Mouse (Mus musculus): ENCODE results near the gene Ndufs7.

Gene Ndufs7

DNA sequence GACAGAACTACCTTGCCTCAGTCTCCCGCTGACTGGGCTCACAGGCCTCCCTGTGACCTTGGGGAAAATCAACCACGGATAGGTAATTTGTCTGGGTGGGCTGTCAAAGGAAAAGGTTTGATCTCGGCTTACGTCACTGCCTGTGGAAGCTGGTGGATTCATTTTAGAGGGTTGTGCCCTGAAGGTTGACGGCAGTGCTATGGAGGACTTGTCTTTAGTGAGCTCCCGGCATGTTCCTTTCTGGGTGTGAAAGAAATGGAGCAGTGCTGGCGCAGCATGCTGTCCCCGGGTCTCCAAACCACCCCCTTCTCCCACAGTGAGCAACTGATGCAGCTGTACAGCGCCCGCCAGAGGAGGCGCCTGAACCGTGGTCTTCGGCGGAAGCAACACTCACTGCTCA is 44.4 kb downstream of the Ndufs7 start:
- peak; percentile 52 for DNase-seq (ENCODE audit: low read depth, low spot score)

DNA sequence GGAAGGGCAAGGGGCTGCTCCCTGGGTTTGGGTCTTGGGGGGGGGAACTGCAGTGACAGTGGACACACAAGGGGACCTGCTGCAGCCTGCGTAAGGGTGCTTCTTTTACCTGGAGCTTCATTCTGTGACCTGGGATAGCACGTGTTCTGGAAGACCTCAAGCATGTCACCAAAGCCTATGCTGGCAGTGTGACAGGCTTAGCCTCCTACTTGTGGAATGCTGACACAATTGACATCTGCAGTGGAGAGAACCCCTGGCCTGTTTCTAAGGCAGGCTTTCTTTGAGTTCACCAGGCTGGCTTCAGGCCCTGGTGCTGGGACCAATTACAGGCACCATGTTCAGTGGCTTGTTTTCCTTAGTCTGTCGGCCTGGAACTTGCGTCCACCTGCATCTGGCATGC is 45.4 kb downstream of the Ndufs7 start:
- DNase-seq (ENCODE audit: low read depth, low spot score), result peak; percentile 52

DNA sequence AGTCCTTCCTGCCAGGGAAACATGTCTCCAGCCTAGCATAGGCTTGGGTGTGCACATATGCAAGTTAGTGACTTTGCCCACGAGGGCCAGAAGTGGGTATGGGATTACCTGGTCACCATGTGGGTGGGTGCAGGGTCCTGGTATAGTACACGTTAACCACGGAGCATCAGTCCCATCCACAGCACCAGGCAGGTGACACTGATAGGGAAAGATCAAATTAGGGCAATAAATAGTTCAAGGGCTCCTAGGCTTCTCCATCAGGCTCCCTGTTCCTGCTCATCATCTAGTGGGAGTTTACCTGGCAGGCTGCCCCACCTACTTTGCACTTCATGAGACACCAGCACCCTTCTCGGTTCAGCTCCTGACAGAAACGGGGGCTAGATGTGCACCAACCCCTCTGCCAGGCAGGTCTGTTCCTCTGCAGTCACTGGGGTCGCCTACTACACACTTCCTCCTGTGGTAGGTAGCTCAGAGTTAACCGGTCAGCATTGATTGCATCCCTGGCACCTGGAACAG is 45.9 kb downstream of the Ndufs7 start:
- DNase-seq (ENCODE audit: low read depth, low spot score), result no peak

DNA sequence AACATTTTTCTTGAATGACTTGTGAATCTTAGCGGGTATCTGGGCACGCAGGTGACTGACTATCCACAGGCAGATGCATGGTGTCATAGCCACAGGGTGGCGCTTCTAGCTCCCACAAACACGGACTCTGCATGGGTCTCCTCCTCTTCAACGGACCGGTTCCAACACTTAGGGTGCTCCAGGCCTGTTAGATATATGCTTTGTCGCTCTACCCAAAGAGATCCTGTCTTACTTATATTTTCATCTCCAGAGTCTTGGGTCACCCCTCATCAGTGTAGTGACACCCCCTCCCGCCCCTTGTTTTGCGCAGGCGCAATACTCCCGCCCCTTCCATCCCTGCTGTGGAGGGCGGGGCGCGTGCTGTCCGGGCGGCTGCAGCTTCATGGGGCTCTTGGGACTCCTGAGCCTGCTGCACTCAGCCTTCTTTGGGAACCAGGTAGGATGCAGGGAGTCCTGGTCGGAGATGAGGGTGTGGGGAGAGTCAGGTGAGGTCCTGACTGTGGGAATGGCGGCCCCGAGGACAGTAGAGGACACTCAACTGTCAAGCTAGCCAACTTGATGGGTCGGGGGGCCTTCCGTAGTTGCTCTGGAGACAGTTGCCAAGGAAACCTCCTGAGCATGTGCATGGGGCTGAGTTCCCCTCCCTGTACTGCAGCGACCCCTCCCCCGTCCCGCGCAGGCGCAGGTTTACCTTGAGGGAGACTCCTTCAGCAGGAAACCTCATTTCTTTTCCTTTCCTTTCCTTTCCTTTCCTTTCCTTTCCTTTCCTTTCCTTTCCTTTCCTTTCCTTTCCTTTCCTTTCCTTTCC is 46.9 kb downstream of the Ndufs7 start, which contains the start of gene Apc2:
Apc2 (plus strand) TSS at position 360 of the 808 bp plus-strand sequence.
- peak; percentile 57 for DNase-seq (ENCODE audit: low read depth, low spot score)

DNA sequence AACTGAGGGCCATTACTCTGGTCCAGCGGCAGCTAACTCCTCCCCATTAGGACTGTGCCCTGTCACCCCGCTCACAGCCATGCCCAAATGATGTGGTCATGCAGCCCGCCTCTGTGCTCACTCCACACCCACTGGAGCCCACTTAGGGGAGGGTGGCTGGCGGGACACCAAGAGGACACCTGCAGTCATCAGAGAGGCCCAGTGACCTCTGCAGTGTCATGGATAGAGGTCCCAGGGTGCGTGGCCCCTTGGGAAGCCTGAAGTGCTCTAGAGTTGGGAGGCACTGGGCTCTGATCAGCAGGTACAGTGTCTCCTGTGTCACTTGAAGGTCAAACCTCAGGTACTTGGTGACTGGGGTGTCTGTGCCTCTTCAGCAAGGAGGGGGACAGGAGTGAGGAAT is 47.9 kb downstream of the Ndufs7 start:
- DNase-seq (ENCODE audit: low read depth, low spot score), result no peak

DNA sequence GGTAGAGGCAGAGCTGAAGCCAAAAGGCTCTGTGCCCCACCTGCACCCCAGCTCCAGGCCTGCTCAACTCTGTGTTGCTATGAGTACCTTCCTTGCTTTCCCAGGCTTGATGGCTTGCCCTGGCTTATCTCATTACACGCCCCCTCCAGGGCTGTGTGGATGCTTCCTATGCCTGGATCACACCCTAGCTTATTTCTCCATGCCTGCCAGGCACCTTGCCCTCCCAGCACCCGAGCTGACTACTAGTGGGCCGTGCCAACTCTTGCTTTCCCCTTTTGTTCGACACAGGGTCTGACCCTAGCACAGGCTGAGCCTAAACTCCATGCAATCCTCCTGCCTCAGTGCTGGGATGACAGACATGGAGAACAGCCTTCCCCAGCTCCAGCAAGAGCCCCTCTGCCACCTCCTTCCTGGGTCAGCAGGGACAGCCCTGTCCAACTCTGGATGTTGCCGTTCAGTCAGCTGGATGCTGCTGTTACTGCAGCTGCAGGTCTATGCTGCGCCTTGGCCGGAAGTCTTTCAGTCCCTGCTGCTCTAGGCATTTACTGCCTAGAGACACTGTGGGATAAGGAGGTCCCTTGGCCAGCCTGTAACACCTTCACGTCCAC is 48.7 kb downstream of the Ndufs7 start:
- no peak for DNase-seq (ENCODE audit: low read depth, low spot score)

DNA sequence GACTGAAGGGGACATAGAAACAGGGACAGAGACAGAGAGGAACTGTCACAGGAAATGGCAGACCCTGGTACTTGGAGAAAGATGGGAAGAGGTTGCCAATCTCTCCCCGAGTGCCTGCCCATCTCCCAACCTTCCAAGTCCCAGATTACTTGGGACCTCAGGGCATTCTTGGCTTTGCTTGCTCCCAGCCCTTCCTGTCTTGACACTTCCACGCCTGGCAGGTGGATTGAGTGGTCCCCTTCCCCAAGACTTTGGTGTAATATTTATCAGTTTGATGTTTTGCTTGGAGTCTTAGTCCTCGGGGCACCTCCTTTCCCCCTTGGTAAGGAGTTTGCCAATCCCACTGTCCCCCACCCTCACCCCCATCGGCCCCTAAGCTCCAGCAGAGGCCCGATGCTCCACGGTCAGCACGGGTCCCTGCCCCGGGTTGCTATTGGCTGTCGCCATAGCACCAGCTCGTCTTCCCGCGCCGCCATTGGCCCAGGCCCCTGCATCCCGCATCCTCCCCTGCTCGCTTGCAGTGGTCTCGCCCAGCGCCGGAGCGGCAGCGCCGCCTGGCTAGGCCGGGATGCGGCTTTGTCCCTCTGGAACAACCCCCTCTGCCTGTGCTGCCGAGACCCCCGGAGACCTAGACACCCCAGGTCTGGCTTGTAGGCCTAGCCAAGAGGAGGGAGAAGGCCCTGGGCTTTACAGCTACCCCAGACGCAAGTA is 49.8 kb downstream of the Ndufs7 start:
- DNase-seq (ENCODE audit: low read depth, low spot score), result no peak

DNA sequence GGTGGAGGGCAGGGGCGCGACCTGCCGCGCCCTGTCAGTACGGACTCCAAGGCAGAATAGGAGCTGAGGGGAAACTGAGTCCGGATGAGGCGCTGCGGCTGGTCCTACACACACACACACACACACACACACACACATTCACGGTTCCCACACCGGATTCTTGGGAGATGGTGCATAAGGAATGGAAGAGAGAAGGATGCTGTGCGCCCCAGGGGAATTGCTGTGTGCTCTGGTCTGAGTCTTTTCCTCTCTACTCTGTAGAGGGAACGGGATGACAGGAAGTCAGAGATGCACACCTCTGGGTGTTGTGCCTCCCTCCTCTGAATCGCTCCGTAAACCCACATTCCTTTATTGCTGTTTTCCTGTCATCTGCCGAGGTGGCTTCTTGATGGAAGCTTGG is 50.4 kb downstream of the Ndufs7 start:
- no peak for DNase-seq (ENCODE audit: low read depth, low spot score)

DNA sequence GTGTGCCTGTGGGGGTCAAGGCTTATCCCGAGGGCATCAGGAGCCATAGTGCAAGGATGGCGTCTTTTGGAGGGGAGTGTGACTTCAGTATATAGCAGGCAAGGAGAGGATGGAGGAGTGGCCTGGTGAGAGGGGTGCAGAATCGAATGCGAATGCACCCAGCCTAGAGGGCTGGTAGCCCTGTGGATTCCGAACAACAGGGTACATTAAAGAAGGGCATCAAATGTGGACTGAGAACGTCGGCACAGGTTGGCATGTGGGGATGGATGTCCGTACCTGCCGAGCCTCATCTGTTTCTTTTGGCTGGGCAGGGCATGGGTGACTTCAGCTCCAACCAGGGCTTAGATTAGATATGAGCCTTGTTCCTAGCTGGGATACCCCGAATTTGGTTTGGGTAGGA is 50.9 kb downstream of the Ndufs7 start:
- no peak for DNase-seq (ENCODE audit: low read depth, low spot score)

DNA sequence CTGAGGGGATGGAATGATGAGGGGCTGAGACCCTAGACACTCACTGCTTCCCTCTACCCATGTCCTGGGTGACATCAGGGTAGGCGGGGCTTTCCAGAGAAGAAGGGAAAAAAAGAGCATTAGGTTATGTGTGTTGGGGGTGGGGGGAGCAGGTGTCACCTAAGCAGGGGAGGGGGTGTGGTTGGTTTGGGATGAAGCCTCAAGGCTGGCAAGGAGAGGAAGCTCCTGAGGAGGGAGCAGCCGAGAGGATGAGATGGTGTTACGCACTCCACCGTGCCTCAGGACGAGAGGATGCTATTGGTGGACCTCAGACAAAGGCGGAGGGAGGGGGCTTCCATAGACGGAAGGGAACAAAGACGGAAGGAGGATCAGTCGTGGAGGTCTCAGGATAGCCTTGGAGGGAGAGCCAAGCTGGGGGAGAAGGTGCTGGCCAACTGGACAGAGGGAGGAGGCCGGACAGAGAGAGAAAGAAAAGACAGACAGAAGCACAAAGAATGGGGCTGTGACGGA is 51.8 kb downstream of the Ndufs7 start:
- no peak for DNase-seq (ENCODE audit: low read depth, low spot score)

DNA sequence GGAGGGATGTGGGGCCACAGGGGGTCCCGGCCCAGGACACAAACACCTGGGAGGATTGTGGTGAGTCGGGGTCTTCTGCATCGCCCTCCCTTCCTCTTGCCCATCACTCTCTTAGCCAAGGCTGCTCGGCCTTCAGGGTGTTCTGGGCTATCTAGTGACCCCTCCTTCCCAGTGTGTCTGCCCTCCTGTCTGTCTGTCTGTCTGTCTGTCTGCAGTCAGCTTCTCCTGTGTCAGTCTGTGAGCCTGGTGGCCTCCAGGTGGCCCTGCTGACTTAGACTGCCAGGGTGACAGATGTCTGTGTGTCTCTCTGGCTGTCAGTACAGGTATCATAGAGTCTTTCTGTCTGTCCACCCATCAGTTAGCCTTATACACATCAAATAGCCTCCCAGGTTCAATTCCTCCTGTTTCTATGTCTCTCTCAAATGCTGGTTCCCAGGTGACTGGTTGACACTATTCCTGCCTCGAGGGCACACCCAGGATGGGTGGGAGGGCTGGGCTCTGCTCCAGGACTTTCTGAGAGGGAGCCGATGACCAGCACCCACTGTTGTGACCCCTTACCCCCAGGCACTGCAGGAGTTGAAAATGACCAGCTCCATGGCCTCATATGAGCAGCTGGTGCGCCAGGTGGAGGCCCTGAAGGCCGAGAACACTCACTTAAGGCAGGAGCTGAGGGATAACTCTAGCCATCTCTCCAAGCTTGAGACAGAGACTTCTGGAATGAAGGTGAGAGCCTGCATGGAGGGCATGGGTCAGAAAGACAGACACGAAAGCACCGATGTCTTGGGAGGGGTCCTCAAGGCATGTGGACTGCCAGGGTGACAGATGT is 52.5 kb downstream of the Ndufs7 start:
- DNase-seq (ENCODE audit: low read depth, low spot score), result no peak

DNA sequence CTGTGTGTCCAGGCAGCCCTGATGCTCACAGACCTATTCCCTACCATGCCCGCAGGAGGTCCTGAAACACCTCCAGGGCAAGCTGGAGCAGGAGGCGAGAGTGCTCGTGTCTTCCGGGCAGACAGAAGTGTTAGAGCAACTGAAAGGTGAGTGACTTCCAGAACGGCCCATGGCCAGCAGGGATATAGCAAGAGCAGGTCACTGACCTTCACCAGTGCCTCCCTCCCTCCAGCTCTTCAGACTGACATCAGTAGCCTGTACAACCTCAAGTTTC is 53.1 kb downstream of the Ndufs7 start:
- no peak for DNase-seq (ENCODE audit: low read depth, low spot score)

DNA sequence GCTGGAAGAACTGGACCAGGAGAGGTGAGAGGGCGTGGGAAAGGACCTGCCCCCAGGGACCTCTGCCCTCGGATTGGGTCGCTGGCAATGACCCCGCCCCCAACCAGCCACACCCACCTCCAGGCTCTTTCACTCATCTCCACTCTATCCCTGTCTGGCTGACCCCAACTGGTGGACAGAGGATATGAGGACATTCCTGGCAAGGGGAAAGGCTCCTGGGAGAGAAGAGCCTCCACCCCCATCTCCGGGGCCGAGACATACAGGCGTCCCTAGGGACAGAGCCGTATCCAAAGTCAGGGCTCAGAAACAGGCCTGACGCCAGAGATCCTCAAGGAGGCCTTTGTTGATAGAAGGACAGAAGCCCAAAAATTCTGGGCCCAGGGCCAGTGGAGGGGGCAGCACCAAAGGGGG is 53.6 kb downstream of the Ndufs7 start:
- DNase-seq (ENCODE audit: low read depth, low spot score), result no peak

DNA sequence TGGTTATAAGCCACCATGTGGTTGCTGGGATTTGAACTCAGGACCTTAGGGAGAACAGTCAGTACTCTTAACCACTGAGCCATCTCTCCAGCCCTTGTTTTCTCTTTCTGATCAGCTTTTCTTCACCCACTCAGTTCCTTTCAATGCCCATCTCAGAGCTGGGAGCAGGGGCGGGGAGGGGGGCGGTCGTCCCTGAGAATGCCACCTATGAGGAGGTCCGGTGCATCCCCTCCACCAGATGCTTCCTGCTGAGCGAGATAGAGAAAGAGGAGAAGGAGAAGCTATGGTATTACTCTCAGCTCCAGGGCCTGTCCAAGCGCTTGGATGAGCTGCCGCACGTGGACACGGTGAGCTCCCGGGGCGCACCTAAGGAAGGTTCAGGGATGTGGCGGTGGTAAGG is 55.5 kb downstream of the Ndufs7 start:
- DNase-seq (ENCODE audit: low read depth, low spot score), result no peak

DNA sequence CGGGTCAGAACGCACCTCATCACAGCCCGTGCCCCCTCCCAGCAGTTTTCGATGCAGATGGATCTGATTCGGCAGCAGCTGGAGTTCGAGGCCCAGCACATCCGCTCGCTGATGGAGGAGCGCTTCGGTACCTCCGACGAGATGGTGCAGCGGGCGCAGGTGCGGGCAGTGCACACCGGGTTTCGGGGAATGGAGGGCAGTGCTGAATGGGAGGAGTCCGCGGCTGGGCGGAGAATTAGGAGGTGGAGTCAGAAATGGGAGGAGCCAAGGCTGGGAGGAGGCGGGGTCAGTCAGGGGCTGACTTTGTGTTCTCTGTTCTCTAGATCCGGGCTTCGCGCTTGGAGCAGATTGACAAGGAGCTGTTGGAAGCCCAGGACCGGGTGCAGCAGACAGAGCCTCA is 55.9 kb downstream of the Ndufs7 start:
- DNase-seq (ENCODE audit: low read depth, low spot score), result no peak

All from 3T3-L1 (cell line).